Mouse (Mus musculus) MEL (cell line): ENCODE results near the gene Galntl6.

Experiments used
- CTCF ChIP-seq, 3 experiments: IDR thresholded peaks in 2 of 3; conservative IDR thresholded peaks in 1 of 3; 2 replicates each; pipeline ENCODE4 v1.5.1; 2011 to 2012; ENCODE audit warnings: low read length in 3 of 3, low read depth in 2 of 3, mild to moderate bottlenecking in 2 of 3, improper control_type of control experiment in 1 of 3, inconsistent platforms in 1 of 3, mixed read lengths in 1 of 3, moderate library complexity in 1 of 3; ENCODE audit not compliant: control insufficient read depth in 1 of 3, insufficient read depth in 1 of 3, poor library complexity in 1 of 3, severe bottlenecking in 1 of 3
- E2F4 ChIP-seq: IDR thresholded peaks from 2 replicates; pipeline ENCODE4 v1.6.1; 2011; ENCODE audit warnings: low read depth, low read length, improper control_type of control experiment, borderline replicate concordance
- ELF1 ChIP-seq: IDR thresholded peaks from 2 replicates; pipeline ENCODE4 v1.6.1; 2014; ENCODE audit warnings: low read depth, mild to moderate bottlenecking, inconsistent platforms, low read length, improper control_type of control experiment, moderate library complexity
- JUND ChIP-seq: IDR thresholded peaks from 2 replicates; pipeline ENCODE4 v1.6.1; 2011; ENCODE audit warnings: low read depth, mild to moderate bottlenecking, improper control_type of control experiment, low read length
- NRF1 ChIP-seq: IDR thresholded peaks from 2 replicates; pipeline ENCODE4 v1.6.1; 2014; ENCODE audit warnings: low read depth, mild to moderate bottlenecking, inconsistent platforms, low read length, improper control_type of control experiment, moderate library complexity; ENCODE audit not compliant: poor library complexity, insufficient read depth, severe bottlenecking
- POLR2A ChIP-seq, 2 experiments: IDR thresholded peaks; 2 replicates each; pipeline ENCODE4 v1.6.1; 2011 to 2012; ENCODE audit warnings: low read length in 2 of 2, mild to moderate bottlenecking in 2 of 2, control low read depth in 1 of 2, improper control_type of control experiment in 1 of 2, low read depth in 1 of 2, moderate library complexity in 1 of 2; ENCODE audit not compliant: control insufficient read depth in 1 of 2, insufficient read depth in 1 of 2, poor library complexity in 1 of 2
- POLR2AphosphoS5 ChIP-seq: IDR thresholded peaks from 2 replicates; pipeline ENCODE4 v1.6.1; 2012; ENCODE audit warnings: low read depth, borderline replicate concordance, mild to moderate bottlenecking, inconsistent platforms, low read length, moderate library complexity, mixed read lengths
- RAD21 ChIP-seq: IDR thresholded peaks from 2 replicates; pipeline ENCODE4 v1.6.1; 2011; ENCODE audit warnings: mild to moderate bottlenecking, low read depth, low read length, improper control_type of control experiment
- TCF12 ChIP-seq: IDR thresholded peaks from 2 replicates; pipeline ENCODE4 v1.6.1; 2014; ENCODE audit warnings: low read depth, mild to moderate bottlenecking, inconsistent platforms, low read length, improper control_type of control experiment, moderate library complexity
- USF1 ChIP-seq: IDR thresholded peaks from 2 replicates; pipeline ENCODE4 v1.6.1; 2014; ENCODE audit warnings: low read depth, mild to moderate bottlenecking, inconsistent platforms, low read length, improper control_type of control experiment, moderate library complexity
- ZKSCAN1 ChIP-seq: IDR thresholded peaks from 2 replicates; pipeline ENCODE4 v1.6.1; 2012; ENCODE audit warnings: low read depth, mild to moderate bottlenecking, inconsistent platforms, low read length, improper control_type of control experiment, moderate library complexity

GRCm38 (mm10) chr8:57966676-57967075, 945.8 kb downstream of the Galntl6 start:
- TF ChIP-seq POLR2AphosphoS5: no peak
- TF ChIP-seq CTCF (IDR thresholded peaks at IDR 0.05 in 2 of 3, conservative IDR thresholded peaks at IDR 0.05 in 1 of 3; ENCODE audit: control insufficient read depth in 1 of 3, insufficient read depth in 1 of 3, low read depth in 2 of 3, low read length in 3 of 3, poor library complexity in 1 of 3, severe bottlenecking in 1 of 3): peak; percentile 34 to 52 (median 42); a peak in 5 of 6 replicates
- TF ChIP-seq POLR2A (IDR thresholded peaks at IDR 0.05; ENCODE audit: control insufficient read depth in 1 of 2, insufficient read depth in 1 of 2, low read depth in 1 of 2, low read length in 2 of 2, poor library complexity in 1 of 2): no peak
- TF ChIP-seq USF1: no peak
- TF ChIP-seq NRF1: no peak
- no peak for TF ChIP-seq ELF1
- no peak for TF ChIP-seq E2F4
- TF ChIP-seq TCF12: no peak
- peak; percentile 27 for TF ChIP-seq RAD21
- no peak for TF ChIP-seq JUND
- no peak for TF ChIP-seq ZKSCAN1
